Comparison of ENCODE assay signal across 8 mouse cellular contexts in genomic region chr6:120821715-120822114, GRCm38 (mm10). TPM values are rescaled to one million over a fixed set of nuclear protein-coding genes. Genes with fewer than 3 reads are reported as not detected.
DNase-seq lines count a peak whose midpoint lies in the region; ATAC-seq and TF ChIP-seq lines count a peak whose summit lies in the region.

No protein-coding gene starts in this region.

- no peak for TF ChIP-seq CTCF in kidney, adult 2 months (conservative IDR thresholded peaks at IDR 0.05; ENCODE audit: insufficient read depth, insufficient read length, low read depth, low read length)

- H3K27ac ChIP-seq in kidney, adult 2 months (ENCODE audit: insufficient read depth, low read depth, low read length), result no peak overlapping the region
- H3K27ac ChIP-seq in hindbrain, embryonic 13.5 days, result no peak overlapping the region
- no peak overlapping the region for H3K27ac ChIP-seq in midbrain, embryonic 13.5 days

- peaks cover 7% of the 10 kb centered on the region for H3K36me3 ChIP-seq in kidney, adult 2 months (ENCODE audit: control insufficient read depth, insufficient read depth, low read length)
- H3K36me3 ChIP-seq in hindbrain, embryonic 13.5 days, result peaks cover 24% of the 10 kb centered on the region
- H3K36me3 ChIP-seq in midbrain, embryonic 13.5 days, result peaks cover 25% of the 10 kb centered on the region

- no peaks in the 10 kb centered on the region for H3K9me3 ChIP-seq in hindbrain, embryonic 13.5 days
- no peaks in the 10 kb centered on the region for H3K9me3 ChIP-seq in midbrain, embryonic 13.5 days

- no peak for DNase-seq in kidney, adult 2 months
- DNase-seq in kidney, postnatal 4 days, result no peak
- DNase-seq in MEL-GATA-1-ER (ENCODE audit: extremely low read depth, low read depth), result peak; percentile 23
- no peak for DNase-seq in cerebellum, postnatal 36 days
- DNase-seq in embryo, embryonic 10.5 days (ENCODE audit: low spot score), result no peak

- no peak for ATAC-seq in hindbrain, embryonic 13.5 days (ENCODE audit: low FRiP score)
- ATAC-seq in midbrain, embryonic 13.5 days, result no peak
- ATAC-seq in megakaryocyte-erythroid progenitor cell, adult 5-6 weeks (replicated peaks; ENCODE audit: low FRiP score, low TSS enrichment, poor library complexity, severe bottlenecking), result no peak

- TF ChIP-seq POLR2A in kidney, adult 2 months (IDR thresholded peaks at IDR 0.05; ENCODE audit: low read depth, low read length), result no peak

- peak overlapping the region; percentile 72 for H3K4me3 ChIP-seq in kidney, adult 2 months (ENCODE audit: insufficient read depth, low read depth, low read length)
- H3K4me3 ChIP-seq in hindbrain, embryonic 13.5 days, result peak overlapping the region; percentile 97
- peak overlapping the region; percentile 96 for H3K4me3 ChIP-seq in midbrain, embryonic 13.5 days (replicated peaks)

- H3K4me1 ChIP-seq in kidney, adult 2 months (ENCODE audit: control insufficient read depth, insufficient read depth, low read length), result no peaks in the 10 kb centered on the region
- H3K4me1 ChIP-seq in hindbrain, embryonic 13.5 days (replicated peaks), result peaks cover 24% of the 10 kb centered on the region
- peaks cover 24% of the 10 kb centered on the region for H3K4me1 ChIP-seq in midbrain, embryonic 13.5 days (replicated peaks)

- H3K9ac ChIP-seq in hindbrain, embryonic 13.5 days, result peak overlapping the region; percentile 91
- peak overlapping the region; percentile 85 for H3K9ac ChIP-seq in midbrain, embryonic 13.5 days (replicated peaks)

- H3K4me2 ChIP-seq in hindbrain, embryonic 13.5 days, result peak overlapping the region; percentile 81
- H3K4me2 ChIP-seq in midbrain, embryonic 13.5 days (replicated peaks), result peak overlapping the region; percentile 80

- H3K27me3 ChIP-seq in kidney, adult 2 months (replicated peaks; ENCODE audit: control insufficient read depth, insufficient read depth, low read length), result no peaks in the 10 kb centered on the region
- no peaks in the 10 kb centered on the region for H3K27me3 ChIP-seq in hindbrain, embryonic 13.5 days
- H3K27me3 ChIP-seq in midbrain, embryonic 13.5 days, result 0 out of 2 replicates have a peak, but pooled peaks cover 3% of the 10 kb centered on the region

- 22% methylated on average over 5 of the region's 5 CpGs for WGBS in kidney, adult 2 months
- 62% methylated on average over 5 of the region's 5 CpGs for WGBS in hindbrain, embryonic 13.5 days
- 60% methylated on average over 5 of the region's 5 CpGs for WGBS in midbrain, embryonic 13.5 days

RNA-seq across cellular contexts. Expression of gene Atp6v1e1, which starts 0.9 kb away (rescaled TPM):
- polyA plus RNA-seq in kidney, adult 2 months (2012; rRNA removed), result 418 and 428 TPM in 2 replicates
- 255 and 262 TPM in 2 replicates for polyA plus RNA-seq in hindbrain, embryonic 13.5 days (2015; fragmentation: Nextera tagmentation; extraction: Ambion mirVana)
- 221 and 234 TPM in 2 replicates for polyA plus RNA-seq in midbrain, embryonic 13.5 days (2015; fragmentation: Nextera tagmentation; extraction: Ambion mirVana)
- 73.8 and 94.9 TPM in 2 replicates for total RNA-seq in megakaryocyte-erythroid progenitor cell, adult 5-6 weeks (2014; fragmentation: Nextera tagmentation)
- total RNA-seq in megakaryocyte-erythroid progenitor cell, adult 5-6 weeks (2017), result 87.9 and 98.2 TPM in 2 replicates

RNA-seq across cellular contexts. Expression of gene Bcl2l13, which starts 14.3 kb away (rescaled TPM):
- 23.3 and 27.5 TPM in 2 replicates for polyA plus RNA-seq in kidney, adult 2 months (2012; rRNA removed)
- 28.8 and 29.4 TPM in 2 replicates for polyA plus RNA-seq in hindbrain, embryonic 13.5 days (2015; fragmentation: Nextera tagmentation; extraction: Ambion mirVana)
- 32.3 and 32.5 TPM in 2 replicates for polyA plus RNA-seq in midbrain, embryonic 13.5 days (2015; fragmentation: Nextera tagmentation; extraction: Ambion mirVana)
- total RNA-seq in megakaryocyte-erythroid progenitor cell, adult 5-6 weeks (2014; fragmentation: Nextera tagmentation), result 41.4 and 52.2 TPM in 2 replicates
- total RNA-seq in megakaryocyte-erythroid progenitor cell, adult 5-6 weeks (2017), result 28.8 and 42.0 TPM in 2 replicates

RNA-seq across cellular contexts. Expression of gene Slc25a18, which starts 48.3 kb away (rescaled TPM):
- polyA plus RNA-seq in kidney, adult 2 months (2012; rRNA removed), result 0.03 and 0.08 TPM in 2 replicates
- polyA plus RNA-seq in hindbrain, embryonic 13.5 days (2015; fragmentation: Nextera tagmentation; extraction: Ambion mirVana), result 6.9 and 7.9 TPM in 2 replicates
- polyA plus RNA-seq in midbrain, embryonic 13.5 days (2015; fragmentation: Nextera tagmentation; extraction: Ambion mirVana), result 3.8 and 4.2 TPM in 2 replicates
- not detected in 2 replicates for total RNA-seq in megakaryocyte-erythroid progenitor cell, adult 5-6 weeks (2014; fragmentation: Nextera tagmentation)
- not detected in 2 replicates for total RNA-seq in megakaryocyte-erythroid progenitor cell, adult 5-6 weeks (2017)
